Mouse (Mus musculus) retina, embryonic 14.5 days (tissue): ENCODE results near the gene Thrb.

Experiments
- DNase-seq: peaks from one replicate; pipeline ENCODE4 v3.0.0-alpha.2; 2015; ENCODE audit warnings: low spot score

Thrb gene

DNA sequence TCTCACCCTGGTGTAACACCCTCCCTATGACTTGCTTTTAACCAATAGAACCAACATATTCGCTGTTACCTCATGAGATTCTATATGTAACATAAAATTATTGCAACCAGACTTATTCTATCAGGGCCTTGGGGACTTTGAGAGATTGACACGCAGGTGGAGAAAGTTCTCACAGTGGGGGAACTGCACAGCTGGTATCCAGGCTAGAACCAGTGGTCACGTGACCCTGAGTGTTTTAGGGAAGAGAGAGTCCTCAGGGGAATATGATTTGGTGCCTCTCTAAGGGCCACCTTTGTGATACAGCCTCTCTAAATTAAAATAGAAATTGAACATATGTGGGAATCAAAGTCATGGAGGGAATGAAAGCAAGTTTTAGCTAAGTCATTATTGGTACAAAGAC, 371.9 kb downstream of the Thrb start:
- DNase-seq, result no peak

DNA sequence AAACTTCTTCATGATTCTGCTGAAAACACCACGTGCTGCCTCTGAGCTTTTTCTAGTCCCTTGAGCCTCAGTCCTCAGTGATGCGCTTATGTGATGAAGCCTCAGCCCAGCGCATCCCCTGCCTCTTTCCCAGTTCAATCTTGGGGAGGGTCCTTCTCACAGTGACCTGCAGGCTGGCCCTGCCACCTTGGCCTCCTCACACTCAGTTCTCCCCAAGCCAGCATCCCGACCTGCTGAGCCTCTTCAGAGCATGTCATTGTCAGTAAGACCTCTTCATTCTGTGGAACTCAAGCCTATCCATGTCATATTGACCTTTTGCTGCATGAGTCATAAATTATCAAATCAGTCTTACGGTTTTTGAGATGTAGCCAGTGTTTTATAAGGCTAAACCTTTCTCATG, 376.5 kb downstream of the Thrb start:
- DNase-seq, result no peak

DNA sequence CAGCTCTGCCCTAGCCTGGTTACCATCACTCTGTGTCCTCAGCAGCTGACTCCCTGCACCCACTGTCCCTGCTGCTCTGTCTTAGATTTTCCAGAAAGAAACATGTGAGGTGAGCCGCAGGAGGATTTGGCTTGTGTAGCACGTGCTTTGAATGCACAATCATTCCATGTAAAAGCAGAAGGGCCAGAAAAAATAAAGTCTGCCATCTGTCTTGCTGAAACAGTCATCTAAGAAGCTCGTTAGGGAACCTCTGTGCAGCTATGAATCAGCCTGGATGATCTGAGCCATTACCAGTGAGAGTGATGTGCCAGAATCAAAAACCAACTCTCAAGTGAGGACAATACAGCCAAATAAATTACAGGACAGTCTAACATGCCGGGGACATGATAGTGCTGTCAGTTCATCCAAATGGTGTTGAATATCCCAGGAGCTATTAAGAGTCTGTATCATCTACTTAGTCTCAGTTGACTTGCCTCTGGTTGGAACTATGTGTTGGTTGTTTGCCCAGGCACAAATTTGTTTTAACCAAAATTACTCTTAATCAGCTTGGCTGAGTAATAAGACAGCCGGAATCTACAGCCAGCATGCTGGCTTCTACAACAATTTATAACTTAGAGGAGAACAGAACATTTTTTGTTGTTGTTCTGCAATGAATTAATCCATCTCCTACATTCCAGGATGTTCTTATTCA, 402.2 kb downstream of the Thrb start:
- DNase-seq, result no peak
